23 mouse cellular contexts compared by ENCODE assay signal in genomic region chr8:44343401-44343800, GRCm38 (mm10).
DNase-seq lines count a peak whose midpoint lies in the region; ATAC-seq and TF ChIP-seq lines count a peak whose summit lies in the region.
"Had no signal": no experiment of that assay in that cellular context is flagged by ENCODE, and none has a peak within 500 bp of the region (broad histone marks: within the 10 kb centered on the region; RNA-seq: fewer than 3 reads in every experiment).

No protein-coding gene starts in this region.

- no peak for TF ChIP-seq CTCF in lung, postnatal 0 days (IDR thresholded peaks at IDR 0.05)
- no peak for TF ChIP-seq CTCF in C2C12 (IDR thresholded peaks at IDR 0.05; ENCODE audit: control insufficient read depth, insufficient read depth, insufficient read length)

- H3K36me3 ChIP-seq in limb, embryonic 13.5 days, result no peaks in the 10 kb centered on the region
- no peaks in the 10 kb centered on the region for H3K36me3 ChIP-seq in limb, embryonic 10.5 days
- H3K36me3 ChIP-seq in lung, postnatal 0 days (ENCODE audit: insufficient read depth, low read length), result no peaks in the 10 kb centered on the region
- H3K36me3 ChIP-seq in C2C12 (ENCODE audit: control insufficient read depth, insufficient read depth), result no peaks in the 10 kb centered on the region
- no peaks in the 10 kb centered on the region for H3K36me3 ChIP-seq in liver, embryonic 12.5 days
- H3K36me3 ChIP-seq: embryonic facial prominence, embryonic 12.5 days; forebrain, embryonic 12.5 days; forebrain, embryonic 15.5 days; heart, embryonic 12.5 days; heart, embryonic 15.5 days; hindbrain, embryonic 10.5 days; hindbrain, embryonic 13.5 days had no signal

- DNase-seq in limb, embryonic 10.5 days (ENCODE audit: low spot score), result no peak
- DNase-seq in lung, postnatal 0 days (ENCODE audit: low spot score), result peak; percentile 43
- DNase-seq in lung, postnatal 14 days, result no peak
- no peak for DNase-seq in adrenal gland, adult 2 months
- DNase-seq: adrenal gland, postnatal 36 days; cerebellum, adult 18-20 months; cerebellum, adult 9-10 months; gastrocnemius, postnatal 25 days; heart, postnatal 10 days; heart, postnatal 36 days had no signal

- H3K79me3 ChIP-seq in C2C12 (ENCODE audit: low read depth), result no peaks in the 10 kb centered on the region

- ATAC-seq in limb, embryonic 13.5 days (ENCODE audit: low FRiP score, low read depth), result 0 out of 2 replicates have a peak, but pooled peaks have one; percentile 32
- no peak for ATAC-seq in lung, postnatal 0 days
- no peak for ATAC-seq in liver, embryonic 12.5 days
- ATAC-seq: activated CD4-positive, CD25-positive, alpha-beta regulatory T cell, adult 4 months; forebrain, embryonic 15.5 days; hindbrain, embryonic 16.5 days had no signal

- WGBS in limb, embryonic 13.5 days, result 72% methylated on average over 2 of the region's 2 CpGs
- WGBS in limb, embryonic 10.5 days, result 93% methylated on average over 2 of the region's 2 CpGs
- 76% methylated on average over 2 of the region's 2 CpGs for WGBS in lung, postnatal 0 days
- WGBS in liver, embryonic 12.5 days (ENCODE audit: insufficient replicate concordance), result 72% methylated on average over 2 of the region's 2 CpGs

- H3K4me3 ChIP-seq in limb, embryonic 13.5 days, result no peak overlapping the region
- H3K4me3 ChIP-seq in limb, embryonic 10.5 days, result no peak overlapping the region
- H3K4me3 ChIP-seq in lung, postnatal 0 days (ENCODE audit: low read depth, low read length), result no peak overlapping the region
- H3K4me3 ChIP-seq in C2C12 (ENCODE audit: insufficient read depth, poor library complexity, severe bottlenecking), result no peak overlapping the region
- H3K4me3 ChIP-seq in liver, embryonic 12.5 days, result no peak overlapping the region
- H3K4me3 ChIP-seq: embryonic facial prominence, embryonic 12.5 days; erythroblast, embryonic 14.5 days; forebrain, embryonic 12.5 days; forebrain, embryonic 15.5 days; heart, embryonic 12.5 days; heart, embryonic 15.5 days; hindbrain, embryonic 10.5 days; hindbrain, embryonic 13.5 days had no signal

- no peak overlapping the region for H3ac ChIP-seq in C2C12 (ENCODE audit: control insufficient read depth, insufficient read length, low read depth)

- H3K4me1 ChIP-seq in limb, embryonic 13.5 days, result peaks cover 6% of the 10 kb centered on the region; the same call in 1 of the 2 replicates
- no peaks in the 10 kb centered on the region for H3K4me1 ChIP-seq in limb, embryonic 10.5 days
- H3K4me1 ChIP-seq in lung, postnatal 0 days (ENCODE audit: insufficient read depth, low read depth, low read length), result no peaks in the 10 kb centered on the region
- H3K4me1 ChIP-seq in liver, embryonic 12.5 days, result no peaks in the 10 kb centered on the region
- H3K4me1 ChIP-seq: embryonic facial prominence, embryonic 12.5 days; forebrain, embryonic 12.5 days; forebrain, embryonic 15.5 days; heart, embryonic 12.5 days; heart, embryonic 15.5 days; hindbrain, embryonic 10.5 days; hindbrain, embryonic 13.5 days had no signal

- no peak overlapping the region for H3K4me2 ChIP-seq in limb, embryonic 13.5 days (replicated peaks)
- H3K4me2 ChIP-seq in lung, postnatal 0 days (replicated peaks; ENCODE audit: low read depth, low read length), result no peak overlapping the region
- no peak overlapping the region for H3K4me2 ChIP-seq in liver, embryonic 12.5 days
- H3K4me2 ChIP-seq: embryonic facial prominence, embryonic 12.5 days; forebrain, embryonic 12.5 days; forebrain, embryonic 15.5 days; heart, embryonic 12.5 days; heart, embryonic 15.5 days; hindbrain, embryonic 13.5 days had no signal

- no peak for TF ChIP-seq EP300 in lung, postnatal 0 days (IDR thresholded peaks at IDR 0.05)

- H3K27ac ChIP-seq in limb, embryonic 13.5 days, result no peak overlapping the region
- no peak overlapping the region for H3K27ac ChIP-seq in limb, embryonic 10.5 days
- H3K27ac ChIP-seq in lung, postnatal 0 days (ENCODE audit: low read length), result no peak overlapping the region
- no peak overlapping the region for H3K27ac ChIP-seq in liver, embryonic 12.5 days
- H3K27ac ChIP-seq: embryonic facial prominence, embryonic 12.5 days; forebrain, embryonic 12.5 days; forebrain, embryonic 15.5 days; heart, embryonic 15.5 days; hindbrain, embryonic 10.5 days; hindbrain, embryonic 13.5 days had no signal

- H3K9me3 ChIP-seq in limb, embryonic 13.5 days, result no peaks in the 10 kb centered on the region
- no peaks in the 10 kb centered on the region for H3K9me3 ChIP-seq in limb, embryonic 10.5 days (replicated peaks)
- no peaks in the 10 kb centered on the region for H3K9me3 ChIP-seq in lung, postnatal 0 days (ENCODE audit: low read length)
- no peaks in the 10 kb centered on the region for H3K9me3 ChIP-seq in liver, embryonic 12.5 days (replicated peaks)
- H3K9me3 ChIP-seq: embryonic facial prominence, embryonic 12.5 days; forebrain, embryonic 12.5 days; forebrain, embryonic 15.5 days; heart, embryonic 12.5 days; heart, embryonic 15.5 days; hindbrain, embryonic 10.5 days; hindbrain, embryonic 13.5 days had no signal

- no peaks in the 10 kb centered on the region for H3K79me2 ChIP-seq in C2C12 (ENCODE audit: control insufficient read depth, insufficient read depth)

- no peaks in the 10 kb centered on the region for H3K27me3 ChIP-seq in limb, embryonic 13.5 days
- no peaks in the 10 kb centered on the region for H3K27me3 ChIP-seq in limb, embryonic 10.5 days (ENCODE audit: low read depth, poor library complexity, severe bottlenecking)
- no peaks in the 10 kb centered on the region for H3K27me3 ChIP-seq in lung, postnatal 0 days (replicated peaks; ENCODE audit: insufficient read depth, low read length)
- no peaks in the 10 kb centered on the region for H3K27me3 ChIP-seq in C2C12 (ENCODE audit: control insufficient read depth, insufficient read depth, insufficient read length)
- no peaks in the 10 kb centered on the region for H3K27me3 ChIP-seq in liver, embryonic 12.5 days (replicated peaks)
- H3K27me3 ChIP-seq: embryonic facial prominence, embryonic 12.5 days; forebrain, embryonic 12.5 days; forebrain, embryonic 15.5 days; heart, embryonic 12.5 days; heart, embryonic 15.5 days; hindbrain, embryonic 13.5 days had no signal

- no peak overlapping the region for H3K9ac ChIP-seq in limb, embryonic 13.5 days
- no peak overlapping the region for H3K9ac ChIP-seq in lung, postnatal 0 days (replicated peaks; ENCODE audit: low read depth)
- H3K9ac ChIP-seq in liver, embryonic 12.5 days, result no peak overlapping the region
- H3K9ac ChIP-seq: embryonic facial prominence, embryonic 12.5 days; forebrain, embryonic 12.5 days; forebrain, embryonic 15.5 days; heart, embryonic 12.5 days; heart, embryonic 15.5 days; hindbrain, embryonic 13.5 days had no signal

TF ChIP-seq in C2C12, 6 proteins besides CTCF, POLR2A, EP300 and RAD21:
- no peak for TF ChIP-seq MYOG (IDR thresholded peaks at IDR 0.05; ENCODE audit: control insufficient read depth, extremely low read depth, insufficient read length)
- peak; percentile 47 for TF ChIP-seq CEBPB (IDR thresholded peaks at IDR 0.05; ENCODE audit: low read depth)
